Mouse (Mus musculus) lung, adult 2 months (tissue): ENCODE results near the gene Atg9a.

Experiments used
- CTCF ChIP-seq: fragments of 200-500 bp; IDR thresholded peaks from 2 replicates; pipeline ENCODE4 v1.5.1; 2011; ENCODE audit warnings: mild to moderate bottlenecking, low read length, control low read depth; ENCODE audit not compliant: insufficient read depth
- POLR2A ChIP-seq: fragments of 200-500 bp; IDR thresholded peaks from 2 replicates; pipeline ENCODE4 v1.6.1; 2011; ENCODE audit warnings: low read depth, mild to moderate bottlenecking, control low read depth, low read length, borderline replicate concordance; ENCODE audit errors: extremely low read depth

- TF ChIP-seq CTCF (no peak), POLR2A (no peak)
Observed at GRCm38 (mm10) chr1:75179334-75180104, 12.5 kb downstream of the Atg9a start.
